Mouse (Mus musculus): ENCODE results near the gene Ythdf2. TPM values are rescaled to one million over a fixed set of nuclear protein-coding genes. Genes with fewer than 3 reads are reported as not detected.
"Not testable (repeated sequence)": the region's sequence is repeated elsewhere in the genome, so short reads cannot be mapped to it uniquely, and the experiment has no call there.

Ythdf2 gene
- polyA plus RNA-seq, 1 experiment from 2014 or later: 73.7 TPM

- Histone ChIP-seq H3K27ac (ENCODE audit: low read length) (no peak overlapping the region), H3K4me1 (ENCODE audit: control insufficient read depth, insufficient read depth, low read length) (no peaks in the 10 kb centered on the region), H3K27me3 (replicated peaks; ENCODE audit: control insufficient read depth, insufficient read depth, low read length) (no peaks in the 10 kb centered on the region), H3K4me2 (ENCODE audit: low read depth, low read length) (no peak overlapping the region), H3K4me3 (ENCODE audit: low read length) (no peak overlapping the region), H3K9ac (ENCODE audit: low read depth, low read length) (no peak overlapping the region), H3K9me3 (ENCODE audit: control insufficient read depth, low read length) (no peaks in the 10 kb centered on the region), H3K36me3 (ENCODE audit: control insufficient read depth, insufficient read depth, low read length) (peaks cover 8% of the 10 kb centered on the region; the same call in 1 of the 2 replicates)
- no peak for ATAC-seq
- WGBS: 91% methylated on average over 3 of the region's 3 CpGs
Measured at GRCm38 (mm10) chr4:132245643-132246042, 33.5 kb upstream of the Ythdf2 start.

GRCm38 (mm10) chr4:132241208-132241607 is 29.1 kb upstream of the Ythdf2 start:
- WGBS: 86% methylated on average over 3 of the region's 3 CpGs
- no peak for ATAC-seq
- Histone ChIP-seq H3K27ac (ENCODE audit: low read length) (no peak overlapping the region), H3K4me1 (ENCODE audit: control insufficient read depth, insufficient read depth, low read length) (no peaks in the 10 kb centered on the region), H3K9me3 (ENCODE audit: control insufficient read depth, low read length) (no peaks in the 10 kb centered on the region), H3K4me3 (ENCODE audit: low read length) (no peak overlapping the region), H3K4me2 (ENCODE audit: low read depth, low read length) (no peak overlapping the region), H3K27me3 (replicated peaks; ENCODE audit: control insufficient read depth, insufficient read depth, low read length) (no peaks in the 10 kb centered on the region), H3K36me3 (ENCODE audit: control insufficient read depth, insufficient read depth, low read length) (peaks cover 15% of the 10 kb centered on the region; the same call in 1 of the 2 replicates), H3K9ac (ENCODE audit: low read depth, low read length) (no peak overlapping the region)

- Histone ChIP-seq H3K4me3 (ENCODE audit: low read length) (no peak overlapping the region), H3K27ac (ENCODE audit: low read length) (no peak overlapping the region), H3K9me3 (ENCODE audit: control insufficient read depth, low read length) (no peaks in the 10 kb centered on the region), H3K4me1 (ENCODE audit: control insufficient read depth, insufficient read depth, low read length) (no peaks in the 10 kb centered on the region), H3K27me3 (replicated peaks; ENCODE audit: control insufficient read depth, insufficient read depth, low read length) (no peaks in the 10 kb centered on the region), H3K4me2 (ENCODE audit: low read depth, low read length) (no peak overlapping the region), H3K9ac (ENCODE audit: low read depth, low read length) (no peak overlapping the region), H3K36me3 (ENCODE audit: control insufficient read depth, insufficient read depth, low read length) (peaks cover 13% of the 10 kb centered on the region; the same call in 1 of the 2 replicates)
- WGBS: 84% methylated on average over 3 of the region's 3 CpGs
- no peak for ATAC-seq
Measured at GRCm38 (mm10) chr4:132240367-132240766, 28.3 kb upstream of the Ythdf2 start.

- no peak overlapping the region for H3K9ac ChIP-seq (ENCODE audit: low read depth, low read length)
- WGBS: 92% methylated on average over 4 of the region's 4 CpGs
- no peak for ATAC-seq
- no peak overlapping the region for H3K27ac ChIP-seq (ENCODE audit: low read length)
- no peak overlapping the region for H3K4me3 ChIP-seq (ENCODE audit: low read length)
- H3K4me1 ChIP-seq (ENCODE audit: control insufficient read depth, insufficient read depth, low read length): no peaks in the 10 kb centered on the region
- H3K27me3 ChIP-seq (replicated peaks; ENCODE audit: control insufficient read depth, insufficient read depth, low read length): no peaks in the 10 kb centered on the region
- H3K36me3 ChIP-seq (ENCODE audit: control insufficient read depth, insufficient read depth, low read length): peaks cover 17% of the 10 kb centered on the region
- no peaks in the 10 kb centered on the region for H3K9me3 ChIP-seq (ENCODE audit: control insufficient read depth, low read length)
- H3K4me2 ChIP-seq (ENCODE audit: low read depth, low read length): no peak overlapping the region
Measured at GRCm38 (mm10) chr4:132238356-132238755, 26.3 kb upstream of the Ythdf2 start.

GRCm38 (mm10) chr4:132234710-132235109 is 22.6 kb upstream of the Ythdf2 start:
- Histone ChIP-seq H3K9ac (ENCODE audit: low read depth, low read length) (no peak overlapping the region), H3K4me3 (ENCODE audit: low read length) (no peak overlapping the region), H3K36me3 (ENCODE audit: control insufficient read depth, insufficient read depth, low read length) (peaks cover 25% of the 10 kb centered on the region), H3K4me2 (ENCODE audit: low read depth, low read length) (no peak overlapping the region), H3K9me3 (ENCODE audit: control insufficient read depth, low read length) (no peaks in the 10 kb centered on the region), H3K4me1 (ENCODE audit: control insufficient read depth, insufficient read depth, low read length) (no peaks in the 10 kb centered on the region), H3K27ac (ENCODE audit: low read length) (no peak overlapping the region), H3K27me3 (replicated peaks; ENCODE audit: control insufficient read depth, insufficient read depth, low read length) (no peaks in the 10 kb centered on the region)
- WGBS: 92% methylated on average over 8 of the region's 8 CpGs
- no peak for ATAC-seq

- H3K4me3 ChIP-seq (ENCODE audit: low read length): no peak overlapping the region
- WGBS: 92% methylated on average over 5 of the region's 5 CpGs
- H3K27me3 ChIP-seq (replicated peaks; ENCODE audit: control insufficient read depth, insufficient read depth, low read length): no peaks in the 10 kb centered on the region
- H3K4me1 ChIP-seq (ENCODE audit: control insufficient read depth, insufficient read depth, low read length): no peaks in the 10 kb centered on the region
- no peak for ATAC-seq
- H3K4me2 ChIP-seq (ENCODE audit: low read depth, low read length): no peak overlapping the region
- no peak overlapping the region for H3K9ac ChIP-seq (ENCODE audit: low read depth, low read length)
- H3K9me3 ChIP-seq (ENCODE audit: control insufficient read depth, low read length): no peaks in the 10 kb centered on the region
- H3K36me3 ChIP-seq (ENCODE audit: control insufficient read depth, insufficient read depth, low read length): peaks cover 45% of the 10 kb centered on the region
- H3K27ac ChIP-seq (ENCODE audit: low read length): no peak overlapping the region
Measured at GRCm38 (mm10) chr4:132230422-132230821, 18.3 kb upstream of the Ythdf2 start.

GRCm38 (mm10) chr4:132222001-132222400 is 9.9 kb upstream of the Ythdf2 start:
- H3K9me3 ChIP-seq (ENCODE audit: control insufficient read depth, low read length); H3K4me3 ChIP-seq (ENCODE audit: low read length); H3K27me3 ChIP-seq (replicated peaks; ENCODE audit: control insufficient read depth, insufficient read depth, low read length); H3K4me1 ChIP-seq (ENCODE audit: control insufficient read depth, insufficient read depth, low read length); H3K9ac ChIP-seq (ENCODE audit: low read depth, low read length); ATAC-seq; H3K4me2 ChIP-seq (ENCODE audit: low read depth, low read length); H3K27ac ChIP-seq (ENCODE audit: low read length): not testable (repeated sequence)
- peaks cover 13% of the 10 kb centered on the region for H3K36me3 ChIP-seq (ENCODE audit: control insufficient read depth, insufficient read depth, low read length)
- 94% methylated on average over 5 of the region's 5 CpGs for WGBS

GRCm38 (mm10) chr4:132218439-132218838 is 6.3 kb upstream of the Ythdf2 start:
- H3K4me3 ChIP-seq (ENCODE audit: low read length); H3K27ac ChIP-seq (ENCODE audit: low read length); H3K4me2 ChIP-seq (ENCODE audit: low read depth, low read length); H3K27me3 ChIP-seq (replicated peaks; ENCODE audit: control insufficient read depth, insufficient read depth, low read length); H3K36me3 ChIP-seq (ENCODE audit: control insufficient read depth, insufficient read depth, low read length); H3K9me3 ChIP-seq (ENCODE audit: control insufficient read depth, low read length); H3K9ac ChIP-seq (ENCODE audit: low read depth, low read length): not testable (repeated sequence)
- 76% methylated on average over 6 of the region's 6 CpGs for WGBS
- ATAC-seq: 0 out of 2 replicates have a peak, but pooled peaks have one; percentile 24
- peaks cover 12% of the 10 kb centered on the region; the same call in 1 of the 2 replicates for H3K4me1 ChIP-seq (ENCODE audit: control insufficient read depth, insufficient read depth, low read length)

GRCm38 (mm10) chr4:132217781-132218180 is 5.7 kb upstream of the Ythdf2 start:
- ATAC-seq: no peak
- no peaks in the 10 kb centered on the region for H3K9me3 ChIP-seq (ENCODE audit: control insufficient read depth, low read length)
- WGBS: 75% methylated on average over 2 of the region's 2 CpGs

GRCm38 (mm10) chr4:132216602-132217001 is 4.5 kb upstream of the Ythdf2 start:
- no peaks in the 10 kb centered on the region for H3K36me3 ChIP-seq (ENCODE audit: control insufficient read depth, insufficient read depth, low read length)
- WGBS: 61% methylated on average over 1 of the region's 1 CpGs
- no peaks in the 10 kb centered on the region for H3K27me3 ChIP-seq (replicated peaks; ENCODE audit: control insufficient read depth, insufficient read depth, low read length)
- H3K4me1 ChIP-seq (ENCODE audit: control insufficient read depth, insufficient read depth, low read length): peaks cover 18% of the 10 kb centered on the region; the same call in 1 of the 2 replicates
- H3K9me3 ChIP-seq (ENCODE audit: control insufficient read depth, low read length): no peaks in the 10 kb centered on the region
- H3K9ac ChIP-seq (ENCODE audit: low read depth, low read length): no peak overlapping the region
- no peak overlapping the region for H3K4me2 ChIP-seq (ENCODE audit: low read depth, low read length)
- no peak overlapping the region for H3K4me3 ChIP-seq (ENCODE audit: low read length)
- no peak overlapping the region for H3K27ac ChIP-seq (ENCODE audit: low read length)
- no peak for ATAC-seq

More at GRCm38 (mm10) chr4:132217781-132218180, 5.7 kb upstream of the Ythdf2 start:
- no peak overlapping the region; the same call in 1 of the 2 replicates for H3K27ac ChIP-seq (ENCODE audit: low read length)
- no peaks in the 10 kb centered on the region for H3K36me3 ChIP-seq (ENCODE audit: control insufficient read depth, insufficient read depth, low read length)
- H3K9ac ChIP-seq (ENCODE audit: low read depth, low read length): no peak overlapping the region
- no peaks in the 10 kb centered on the region for H3K27me3 ChIP-seq (replicated peaks; ENCODE audit: control insufficient read depth, insufficient read depth, low read length)
- H3K4me2 ChIP-seq (ENCODE audit: low read depth, low read length): no peak overlapping the region
- H3K4me3 ChIP-seq (ENCODE audit: low read length): no peak overlapping the region
- peaks cover 13% of the 10 kb centered on the region; the same call in 1 of the 2 replicates for H3K4me1 ChIP-seq (ENCODE audit: control insufficient read depth, insufficient read depth, low read length)

All from intestine, embryonic 16.5 days (tissue).